Mouse (Mus musculus): Measurements from ENCODE around the gene Insyn1. TPM values are rescaled to one million over a fixed set of nuclear protein-coding genes. Genes with fewer than 3 reads are reported as not detected.

Insyn1 gene
- total RNA-seq, 2 experiments from 2014 or later, result 7.9 to 9.9 TPM

DNA sequence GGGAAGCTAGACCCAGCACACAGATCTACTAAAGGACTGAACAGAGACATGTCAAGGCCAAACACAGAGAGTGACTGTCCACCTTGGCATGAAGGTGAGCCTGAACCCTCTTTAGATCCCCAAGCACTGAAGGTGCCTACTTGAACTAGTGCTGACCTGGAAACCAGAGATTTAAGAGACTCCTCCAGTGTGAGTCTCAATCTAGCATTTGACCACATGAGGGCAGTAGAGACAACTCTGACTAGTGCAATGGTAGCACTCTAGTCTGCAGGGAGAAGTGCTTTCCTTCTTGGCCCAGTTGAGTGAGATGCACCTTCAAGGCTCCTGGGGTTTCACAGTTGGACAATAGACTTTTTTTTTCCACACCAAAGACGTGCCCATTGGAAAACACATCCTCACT lies 46.4 kb downstream of the Insyn1 start:
- peak; percentile 38 for DNase-seq

DNA sequence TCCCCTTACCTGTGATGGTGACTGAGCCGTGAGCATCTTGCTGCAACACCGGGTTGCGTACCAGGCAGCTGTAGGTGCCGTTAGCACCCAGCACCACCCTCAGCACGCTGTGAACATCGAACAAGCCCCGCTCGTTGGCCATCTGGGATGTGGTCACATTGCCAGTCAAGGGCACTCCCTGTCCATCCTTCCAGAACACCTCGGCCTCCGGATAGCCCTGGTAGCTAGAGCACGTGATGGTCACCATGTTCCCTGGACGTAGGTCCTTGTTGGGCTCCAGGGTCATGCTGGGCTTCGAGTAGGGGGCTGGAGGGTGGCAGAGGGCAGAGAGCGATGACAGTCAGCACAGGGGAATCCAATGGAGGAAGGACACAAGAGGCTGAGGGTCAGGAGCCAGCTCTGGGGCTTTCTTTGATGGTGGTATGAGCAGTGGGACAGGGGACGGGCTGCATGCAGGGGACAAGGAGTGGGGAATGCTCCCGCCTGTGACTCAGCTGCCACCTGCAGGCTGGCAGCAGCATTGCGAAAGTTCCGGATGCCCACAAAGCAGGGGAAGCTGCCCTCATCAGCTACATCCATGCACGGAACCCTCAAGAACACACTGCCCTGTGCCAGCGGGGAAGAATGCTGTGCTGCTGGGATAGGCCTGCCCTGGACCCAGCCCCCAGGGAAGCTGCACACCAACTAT lies 47.2 kb downstream of the Insyn1 start:
- no peak for DNase-seq

DNA sequence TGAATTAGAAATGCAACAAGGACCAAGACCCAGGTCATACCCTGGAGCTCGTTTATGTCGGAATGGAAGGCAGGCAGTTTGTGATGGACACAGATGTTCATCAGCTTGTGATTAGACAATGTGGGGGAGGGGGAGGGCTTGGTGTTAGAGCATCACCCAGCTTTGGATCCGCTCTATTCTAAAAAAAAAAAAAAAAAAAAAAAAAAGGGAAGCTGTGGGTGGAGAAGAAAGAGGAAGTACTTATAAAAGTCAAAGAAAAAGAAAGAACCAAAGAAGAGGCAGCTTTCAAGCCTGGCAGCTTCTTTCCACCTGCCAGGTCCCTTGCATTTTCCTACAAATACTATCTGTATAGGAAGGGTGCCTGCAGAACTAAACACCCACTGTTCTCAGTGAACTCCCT lies 49.4 kb downstream of the Insyn1 start:
- DNase-seq, result no peak

DNA sequence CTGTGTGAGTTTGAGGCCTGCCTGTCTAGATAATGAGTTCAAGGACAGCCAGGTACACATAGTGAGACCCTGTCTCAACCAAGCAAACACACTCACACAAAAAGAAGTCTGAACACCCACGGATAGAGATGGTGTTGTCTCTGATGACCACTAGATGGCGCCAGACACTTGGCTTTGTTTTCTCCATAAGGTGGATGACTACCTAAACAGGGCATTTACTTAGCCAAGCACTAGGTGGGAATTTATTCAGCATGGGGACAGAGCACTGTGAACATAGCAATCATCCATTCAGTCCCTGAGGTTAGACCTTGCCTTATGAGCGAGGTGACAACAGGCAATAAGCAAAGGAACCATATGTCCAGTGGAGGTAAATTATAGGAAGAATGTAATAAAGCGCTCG lies 51.5 kb downstream of the Insyn1 start:
- peak; percentile 43 for DNase-seq

DNA sequence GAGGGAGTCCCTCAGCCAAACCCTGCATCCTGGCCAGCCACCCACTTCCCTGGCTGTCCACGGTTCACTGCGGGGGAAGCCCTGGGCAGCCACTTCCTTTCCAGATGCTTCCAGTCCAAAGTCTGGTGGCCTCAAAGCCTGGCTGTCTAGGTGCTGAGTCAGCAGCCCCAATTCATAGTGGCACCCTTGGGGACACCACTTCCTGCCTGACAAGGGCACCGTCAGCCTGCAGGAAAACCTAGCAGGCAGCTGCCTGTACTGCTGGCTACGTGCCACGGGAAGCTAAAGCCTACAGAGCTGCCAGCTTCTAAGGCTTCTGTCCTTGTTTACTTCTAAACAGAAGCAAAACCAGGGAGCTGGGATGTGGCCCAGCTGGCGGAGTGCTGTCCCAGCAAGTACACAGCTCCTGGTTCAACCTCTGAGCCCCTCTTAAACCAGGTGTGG lies 53.5 kb downstream of the Insyn1 start:
- peak; percentile 91 for DNase-seq

DNA sequence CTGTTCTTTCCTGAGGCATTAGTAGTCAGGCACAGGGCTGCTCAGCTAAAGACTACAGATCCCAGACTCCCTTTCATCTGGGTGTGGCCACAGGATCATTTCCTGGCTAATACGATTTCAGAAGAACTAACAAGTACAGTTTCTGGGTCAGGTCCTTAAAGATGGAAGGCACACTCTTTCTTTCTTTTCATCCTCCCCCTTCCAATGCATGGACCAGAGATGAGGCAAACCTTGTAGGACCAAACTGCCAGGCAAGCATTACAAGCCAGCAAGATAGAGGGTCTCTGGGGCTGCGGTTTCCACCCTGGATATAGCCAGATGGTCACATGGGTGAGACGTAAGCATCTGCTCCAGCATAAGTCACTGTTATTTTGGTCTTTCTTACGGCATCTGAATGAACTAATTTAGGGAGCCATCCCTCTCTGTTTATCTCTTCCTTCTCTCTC lies 56.5 kb downstream of the Insyn1 start:
- no peak for DNase-seq

DNA sequence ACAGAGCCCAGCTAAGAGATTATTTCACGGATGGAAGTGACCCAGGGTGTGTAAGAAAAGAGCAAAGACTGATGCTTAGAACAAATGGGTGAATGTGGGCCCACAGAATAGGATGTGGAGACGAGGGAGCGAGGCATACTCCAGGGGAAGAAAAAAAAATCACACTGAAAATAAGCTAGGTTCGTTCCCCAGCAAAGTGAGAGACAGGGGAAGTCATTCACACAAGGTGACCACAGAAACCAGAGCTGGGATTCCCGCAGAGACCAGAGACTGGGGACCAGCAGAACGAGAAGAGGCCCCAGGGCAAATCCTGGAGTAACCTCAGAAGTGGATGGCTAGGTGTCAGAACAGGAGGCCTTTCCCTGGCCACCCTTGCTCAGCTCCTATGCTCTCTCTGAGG lies 57.0 kb downstream of the Insyn1 start:
- DNase-seq, result no peak

DNA sequence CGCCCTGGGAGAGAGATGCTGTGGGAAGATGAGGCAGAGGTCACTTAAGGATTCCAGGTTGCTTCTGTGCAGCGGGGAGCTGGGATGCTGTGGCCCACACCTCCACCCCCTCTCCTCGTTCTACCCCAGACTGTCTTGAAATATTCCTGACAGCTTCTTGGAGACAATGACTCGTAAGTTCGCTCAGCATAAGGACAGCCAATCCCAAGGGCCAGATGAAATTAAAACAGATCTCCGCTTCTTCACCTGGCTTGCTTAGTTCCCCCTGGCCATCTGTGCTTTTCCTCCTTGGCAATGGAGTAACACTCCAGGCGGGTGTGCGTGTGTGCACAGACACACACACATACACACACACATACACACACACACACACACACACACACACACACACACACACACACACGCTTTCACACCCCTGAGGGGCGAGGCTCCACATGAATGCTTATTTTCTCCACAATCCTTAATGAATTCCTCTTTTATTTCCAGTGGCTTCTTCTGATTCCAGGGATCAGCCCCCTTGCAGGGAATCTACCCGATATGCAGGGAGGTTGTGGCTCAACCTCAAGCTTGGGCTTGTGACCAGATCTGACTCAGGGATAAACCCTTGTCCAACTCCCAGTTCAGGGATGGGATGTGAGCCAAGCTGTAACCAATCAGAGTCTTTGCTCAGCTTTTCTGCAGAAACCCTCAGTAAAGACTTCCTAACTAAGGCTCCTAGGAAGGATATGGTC lies 58.4 kb downstream of the Insyn1 start:
- peak; percentile 65 for DNase-seq

DNA sequence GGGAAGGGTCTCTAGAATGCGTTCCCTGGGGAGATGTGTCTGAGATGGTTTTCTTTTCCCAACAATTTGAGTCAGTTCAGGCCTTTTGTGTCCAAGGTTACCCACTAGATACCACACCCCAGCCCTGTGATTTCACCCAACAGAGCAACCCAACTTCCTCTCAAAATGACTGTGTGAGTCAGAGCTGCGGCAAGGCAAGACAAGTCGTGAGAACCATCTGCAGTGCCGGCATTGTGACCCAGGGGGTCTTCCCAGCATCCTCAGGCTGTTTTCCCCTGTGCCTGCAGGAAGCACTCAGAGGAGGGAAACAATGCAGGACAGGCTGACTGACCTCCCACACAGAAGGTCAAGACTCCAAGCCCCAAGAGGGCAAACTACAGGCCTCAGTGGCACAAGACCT lies 60.5 kb downstream of the Insyn1 start:
- no peak for DNase-seq

Other genes starting within 250 kb of the Insyn1 start
- gene Pml, start 238.8 kb upstream of the Insyn1 start, total RNA-seq (2021), result 10 to 100 TPM in 1 of 2 experiments, 1 to 10 TPM in 1; 7.3 to 12.6 TPM
- gene Stoml1, start 235.4 kb upstream of the Insyn1 start, total RNA-seq (2021), result 10 to 100 TPM in 1 of 2 experiments, 1 to 10 TPM in 1; 9.1 to 12.3 TPM
- 10 to 100 TPM; 50.1 to 70.0 TPM for gene Loxl1, start 175.4 kb upstream of the Insyn1 start, total RNA-seq (2021)
- not detected for gene Tbc1d21, start 118.1 kb upstream of the Insyn1 start, total RNA-seq (2021)
- 10 to 100 TPM; 23.7 to 33.1 TPM for gene Cd276, start 66.8 kb downstream of the Insyn1 start, total RNA-seq (2021)
- gene Nptn, start 93.6 kb downstream of the Insyn1 start, total RNA-seq (2021), result 100 to 1,000 TPM in 1 of 2 experiments, 10 to 100 TPM in 1; 99.7 to 109 TPM

Data from gastrocnemius, postnatal 10 days (tissue).